8 mouse cellular contexts compared by ENCODE assay signal in genomic region chr6:128398996-128399395, GRCm38 (mm10). TPM values are rescaled to one million over a fixed set of nuclear protein-coding genes. Genes with fewer than 3 reads are reported as not detected.
DNase-seq lines count a peak whose midpoint lies in the region; ATAC-seq and TF ChIP-seq lines count a peak whose summit lies in the region.

Gene Nrip2, plus strand, starts transcription at chr6:128399296.

- H3K4me2 ChIP-seq in kidney, postnatal 0 days (ENCODE audit: low read length): peak within 1 kb of the TSS; percentile 53
- H3K4me2 ChIP-seq in embryonic facial prominence, embryonic 12.5 days (replicated peaks): peak within 1 kb of the TSS; percentile 33
- peak within 1 kb of the TSS; percentile 33 for H3K4me2 ChIP-seq in hindbrain, embryonic 12.5 days (replicated peaks)
- peak within 1 kb of the TSS; percentile 43 for H3K4me2 ChIP-seq in midbrain, embryonic 13.5 days (replicated peaks)

- no peak for TF ChIP-seq CTCF in kidney, postnatal 0 days (IDR thresholded peaks at IDR 0.05; ENCODE audit: low read depth)

- peak within 1 kb of the TSS; percentile 30 for H3K4me3 ChIP-seq in kidney, postnatal 0 days (replicated peaks; ENCODE audit: low read depth, low read length)
- H3K4me3 ChIP-seq in embryonic facial prominence, embryonic 12.5 days: no peak within 1 kb of the TSS
- H3K4me3 ChIP-seq in hindbrain, embryonic 12.5 days: peak within 1 kb of the TSS; percentile 6; the same call in 1 of the 2 replicates
- H3K4me3 ChIP-seq in midbrain, embryonic 13.5 days (replicated peaks): peak within 1 kb of the TSS; percentile 26

- peak within 1 kb of the TSS; percentile 31 for H3K9ac ChIP-seq in kidney, postnatal 0 days (ENCODE audit: low read depth, low read length)
- peak within 1 kb of the TSS; percentile 16; the same call in 1 of the 2 replicates for H3K9ac ChIP-seq in embryonic facial prominence, embryonic 12.5 days
- peak within 1 kb of the TSS; percentile 5; the same call in 1 of the 2 replicates for H3K9ac ChIP-seq in hindbrain, embryonic 12.5 days
- H3K9ac ChIP-seq in midbrain, embryonic 13.5 days (replicated peaks): peak within 1 kb of the TSS; percentile 52

- no peaks in the 10 kb centered on the region for H3K9me3 ChIP-seq in kidney, postnatal 0 days (replicated peaks; ENCODE audit: low read length)
- no peaks in the 10 kb centered on the region for H3K9me3 ChIP-seq in embryonic facial prominence, embryonic 12.5 days
- no peaks in the 10 kb centered on the region for H3K9me3 ChIP-seq in hindbrain, embryonic 12.5 days (replicated peaks)
- no peaks in the 10 kb centered on the region for H3K9me3 ChIP-seq in midbrain, embryonic 13.5 days

- peak within 1 kb of the TSS; percentile 71 for H3K27ac ChIP-seq in kidney, postnatal 0 days
- peak within 1 kb of the TSS; percentile 23; the same call in 1 of the 2 replicates for H3K27ac ChIP-seq in embryonic facial prominence, embryonic 12.5 days
- peak within 1 kb of the TSS; percentile 60; the same call in 1 of the 2 replicates for H3K27ac ChIP-seq in hindbrain, embryonic 12.5 days
- peak within 1 kb of the TSS; percentile 65 for H3K27ac ChIP-seq in midbrain, embryonic 13.5 days

- no peaks in the 10 kb centered on the region for H3K36me3 ChIP-seq in kidney, postnatal 0 days (ENCODE audit: insufficient read depth, low read length)
- no peaks in the 10 kb centered on the region for H3K36me3 ChIP-seq in embryonic facial prominence, embryonic 12.5 days
- no peaks in the 10 kb centered on the region for H3K36me3 ChIP-seq in hindbrain, embryonic 12.5 days
- H3K36me3 ChIP-seq in midbrain, embryonic 13.5 days: no peaks in the 10 kb centered on the region

- no peak for ATAC-seq in kidney, postnatal 0 days (replicated peaks; ENCODE audit: low FRiP score, low read depth)
- no peak for ATAC-seq in embryonic facial prominence, embryonic 12.5 days (ENCODE audit: insufficient number of reproducible peaks, insufficient read depth, low FRiP score, low TSS enrichment)
- no peak for ATAC-seq in hindbrain, embryonic 12.5 days (ENCODE audit: low FRiP score)
- ATAC-seq in midbrain, embryonic 13.5 days: no peak

- H3K27me3 ChIP-seq in kidney, postnatal 0 days (ENCODE audit: insufficient read depth, low read length): no peaks in the 10 kb centered on the region
- H3K27me3 ChIP-seq in embryonic facial prominence, embryonic 12.5 days: no peaks in the 10 kb centered on the region
- no peaks in the 10 kb centered on the region for H3K27me3 ChIP-seq in hindbrain, embryonic 12.5 days
- H3K27me3 ChIP-seq in midbrain, embryonic 13.5 days: no peaks in the 10 kb centered on the region

- 48% methylated on average over 3 of the region's 3 CpGs for WGBS in kidney, postnatal 0 days
- WGBS in embryonic facial prominence, embryonic 12.5 days: 70% methylated on average over 3 of the region's 3 CpGs
- WGBS in hindbrain, embryonic 12.5 days: 78% methylated on average over 3 of the region's 3 CpGs
- WGBS in midbrain, embryonic 13.5 days: 82% methylated on average over 3 of the region's 3 CpGs

- 0 out of 2 replicates have a peak, but pooled peaks cover 9% of the 10 kb centered on the region for H3K4me1 ChIP-seq in kidney, postnatal 0 days (replicated peaks; ENCODE audit: insufficient read depth, low read length)
- 0 out of 2 replicates have a peak, but pooled peaks cover 4% of the 10 kb centered on the region for H3K4me1 ChIP-seq in embryonic facial prominence, embryonic 12.5 days
- H3K4me1 ChIP-seq in hindbrain, embryonic 12.5 days: peaks cover 12% of the 10 kb centered on the region
- H3K4me1 ChIP-seq in midbrain, embryonic 13.5 days (replicated peaks): peaks cover 20% of the 10 kb centered on the region

- no peak for DNase-seq in kidney, postnatal 0 days (ENCODE audit: low spot score)
- no peak for DNase-seq in kidney, adult 11 months
- DNase-seq in urinary bladder, postnatal 14 days (ENCODE audit: low spot score): no peak
- no peak for DNase-seq in cerebellum, adult 9-10 months
- no peak for DNase-seq in gastrocnemius, postnatal 4 days (ENCODE audit: low spot score in 2 of 2)

RNA-seq across cellular contexts. Expression of gene Nrip2, which starts in this region (rescaled TPM):
- 21.2 and 23.5 TPM in 2 replicates for polyA plus RNA-seq in kidney, postnatal 0 days (2015; fragmentation: Nextera tagmentation; extraction: Ambion mirVana)
- 3.6 and 3.7 TPM in 2 replicates for polyA plus RNA-seq in embryonic facial prominence, embryonic 12.5 days (2016; fragmentation: Nextera tagmentation; extraction: Ambion mirVana)
- polyA plus RNA-seq in hindbrain, embryonic 12.5 days (2016; fragmentation: Nextera tagmentation; extraction: Ambion mirVana): 4.1 and 5.6 TPM in 2 replicates
- polyA plus RNA-seq in midbrain, embryonic 13.5 days (2015; fragmentation: Nextera tagmentation; extraction: Ambion mirVana): 7.7 and 7.8 TPM in 2 replicates
- 1 to 10 TPM; 2.6 to 3.7 TPM for total RNA-seq in gastrocnemius, postnatal 4 days (2021)
